Mouse (Mus musculus) spleen, adult 2 months (tissue): ENCODE data around the gene Necap2. TPM values are rescaled to one million over a fixed set of nuclear protein-coding genes. Genes with fewer than 3 reads are reported as not detected.

Source experiments
- DNase-seq, 2 experiments: peaks; one replicate each; pipeline versions ENCODE4 v3.0.0 to v3.0.0-alpha.2; 2012 to 2021; ENCODE audit warnings: low spot score in 2 of 2, low read depth in 1 of 2
- H3K27ac ChIP-seq: fragments of 200-500 bp; 2 replicates; pipeline ENCODE4 v1.5.1; 2012; ENCODE audit warnings: low read length, inconsistent platforms; ENCODE audit not compliant: insufficient read depth
- H3K27me3 ChIP-seq: fragments of 200-500 bp; 2 replicates; pipeline ENCODE4 v1.6.1; 2012; ENCODE audit warnings: mild to moderate bottlenecking, moderate library complexity, low read length, inconsistent platforms; ENCODE audit not compliant: control insufficient read depth, insufficient read depth
- H3K36me3 ChIP-seq: fragments of 200-500 bp; 2 replicates; pipeline ENCODE4 v1.6.1; 2012; ENCODE audit warnings: mild to moderate bottlenecking, low read length, inconsistent platforms; ENCODE audit not compliant: control insufficient read depth, insufficient read depth
- H3K4me1 ChIP-seq: fragments of 200-500 bp; 2 replicates; pipeline ENCODE4 v1.6.1; 2011; ENCODE audit warnings: inconsistent platforms; ENCODE audit not compliant: control insufficient read depth, insufficient read depth, insufficient read length
- H3K4me3 ChIP-seq: fragments of 200-500 bp; 2 replicates; pipeline ENCODE4 v1.5.1; 2011; ENCODE audit warnings: mild to moderate bottlenecking, inconsistent platforms; ENCODE audit not compliant: insufficient read depth, insufficient read length; ENCODE audit errors: extremely low read depth
- CTCF ChIP-seq: fragments of 200-500 bp; IDR thresholded peaks from 2 replicates; pipeline ENCODE4 v1.5.1; 2011; ENCODE audit warnings: mild to moderate bottlenecking, inconsistent platforms; ENCODE audit not compliant: insufficient read depth, insufficient read length, insufficient replicate concordance; ENCODE audit errors: extremely low read depth
- POLR2A ChIP-seq: fragments of 200-500 bp; IDR thresholded peaks from 2 replicates; pipeline ENCODE4 v1.6.1; 2011; ENCODE audit warnings: low read depth, low read length, inconsistent platforms
- WGBS: fragments of 180-500 bp; shearing (Covaris S2); methylation state at CpG from one replicate; pipeline ENCODE4 v1.1.7; 2018; 5-methylcytosine and 5-hydroxymethylcytosine counted together
- polyA plus RNA-seq: library from polyadenylated mRNA; depleted of rRNA; stranded (reverse); fragments of >200 nt; gene quantifications from 2 replicates; pipeline ENCODE4 v1.2.3, GENCODE M21; 2012

The Necap2 gene
- polyA plus RNA-seq, 1 experiment = 71.3 TPM

DNA sequence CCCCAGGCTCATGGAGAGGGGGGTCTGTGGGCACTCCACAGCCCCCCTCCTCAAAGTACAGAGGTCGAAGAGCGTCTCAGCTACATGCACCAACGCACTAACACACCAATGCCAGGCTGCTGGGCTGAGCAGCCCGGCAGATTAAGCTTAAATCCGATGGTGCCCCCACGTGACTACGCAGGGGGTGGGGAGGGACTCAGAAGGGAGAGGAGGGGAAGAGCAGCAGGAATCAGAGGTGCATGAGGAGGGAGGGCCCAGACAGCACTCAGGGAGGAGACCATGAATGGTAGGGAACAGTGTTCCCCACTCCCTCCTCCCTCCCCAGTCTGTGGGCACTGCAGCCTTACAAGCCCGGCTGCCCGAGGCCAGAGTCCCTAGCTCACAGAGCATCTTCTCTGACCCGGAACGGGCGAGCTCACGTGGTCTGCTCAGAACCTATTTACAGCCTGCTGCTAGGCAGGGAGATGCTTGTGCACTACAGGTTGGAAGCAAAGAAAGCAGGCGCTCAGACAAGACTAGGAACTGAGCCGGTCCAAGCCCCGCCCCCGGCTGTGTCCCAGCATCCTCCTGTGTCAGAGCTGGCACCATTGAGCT, 24.5 kb downstream of the Necap2 start:
- Histone ChIP-seq H3K4me1 (no peaks in the 10 kb centered on the region), H3K4me3 (no peak overlapping the region), H3K27me3 (no peaks in the 10 kb centered on the region), H3K27ac (no peak overlapping the region), H3K36me3 (no peaks in the 10 kb centered on the region)
- TF ChIP-seq CTCF (no peak), POLR2A (no peak)
- DNase-seq = no peak
- 83% methylated on average over 17 of the region's 17 CpGs for WGBS

DNA sequence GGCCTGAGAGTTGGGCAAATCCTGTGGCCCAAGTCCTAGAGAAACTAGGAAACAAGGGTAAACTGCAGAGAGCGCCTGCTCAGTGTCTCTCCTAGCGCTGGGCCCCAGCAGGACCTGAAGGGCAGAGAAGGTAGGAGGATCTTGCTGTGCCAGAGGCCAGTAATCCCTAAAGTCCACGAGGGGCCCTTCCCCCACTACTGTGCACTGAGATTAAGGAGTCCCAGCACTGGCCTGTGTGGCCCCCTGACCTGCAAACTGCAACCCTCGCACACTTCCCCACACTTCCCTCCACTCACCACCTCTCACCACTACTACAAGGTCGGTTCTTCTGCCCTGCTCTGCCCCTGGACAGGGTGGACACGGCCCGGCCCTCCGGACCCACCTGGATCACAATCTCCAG, 25.0 kb downstream of the Necap2 start:
- Histone ChIP-seq H3K27me3 (no peaks in the 10 kb centered on the region), H3K27ac (no peak overlapping the region), H3K4me3 (no peak overlapping the region), H3K4me1 (no peaks in the 10 kb centered on the region), H3K36me3 (no peaks in the 10 kb centered on the region)
- TF ChIP-seq CTCF (no peak), POLR2A (no peak)
- WGBS = 83% methylated on average over 8 of the region's 8 CpGs
- DNase-seq = no peak

DNA sequence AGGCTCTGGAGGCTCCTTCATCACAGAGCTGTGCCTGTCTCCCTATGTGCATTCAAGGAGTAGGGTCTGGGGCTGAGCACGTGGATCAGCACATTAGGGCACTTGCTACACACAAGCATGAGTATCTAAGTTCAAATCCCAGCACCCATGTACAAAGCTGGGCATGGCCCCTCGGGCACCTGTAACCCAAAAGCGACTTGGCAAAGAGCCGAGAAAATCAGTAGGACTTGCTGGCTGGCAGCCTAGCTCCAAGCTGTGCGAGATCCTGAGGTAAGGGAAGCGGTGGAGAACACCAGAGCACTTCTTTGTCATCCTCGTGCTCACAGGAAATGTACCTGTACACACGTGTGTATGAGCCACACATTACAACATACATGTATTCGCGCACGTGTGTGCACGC, 25.7 kb downstream of the Necap2 start:
- Histone ChIP-seq H3K27ac (no peak overlapping the region), H3K36me3 (no peaks in the 10 kb centered on the region), H3K27me3 (no peaks in the 10 kb centered on the region), H3K4me3 (no peak overlapping the region), H3K4me1 (no peaks in the 10 kb centered on the region)
- no peak for TF ChIP-seq POLR2A
- no peak for TF ChIP-seq CTCF
- no peak for DNase-seq
- WGBS = 92% methylated on average over 12 of the region's 12 CpGs

DNA sequence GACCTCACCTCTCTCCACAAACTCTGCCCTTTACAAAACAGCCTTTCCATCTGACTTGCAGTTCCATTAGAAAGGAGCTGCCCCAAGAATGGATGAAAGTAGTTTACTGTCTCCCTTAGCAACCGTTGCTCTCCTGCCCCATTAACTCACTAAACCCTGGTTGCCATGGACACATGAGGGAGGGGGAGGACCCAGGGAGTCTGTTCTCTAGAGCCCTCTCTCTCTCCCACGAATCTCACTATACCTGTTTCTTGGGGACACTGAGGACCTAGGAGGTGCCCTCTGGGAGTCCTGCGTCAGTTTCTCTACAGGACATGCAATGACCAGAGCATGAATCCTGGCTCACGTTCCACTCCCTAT, 28.7 kb downstream of the Necap2 start:
- H3K4me1 ChIP-seq = no peaks in the 10 kb centered on the region
- H3K27ac ChIP-seq = no peak overlapping the region
- no peaks in the 10 kb centered on the region for H3K27me3 ChIP-seq
- 80% methylated on average over 4 of the region's 4 CpGs for WGBS
- TF ChIP-seq CTCF (no peak), POLR2A (no peak)
- H3K36me3 ChIP-seq = no peaks in the 10 kb centered on the region
- no peak overlapping the region for H3K4me3 ChIP-seq
- DNase-seq = no peak

DNA sequence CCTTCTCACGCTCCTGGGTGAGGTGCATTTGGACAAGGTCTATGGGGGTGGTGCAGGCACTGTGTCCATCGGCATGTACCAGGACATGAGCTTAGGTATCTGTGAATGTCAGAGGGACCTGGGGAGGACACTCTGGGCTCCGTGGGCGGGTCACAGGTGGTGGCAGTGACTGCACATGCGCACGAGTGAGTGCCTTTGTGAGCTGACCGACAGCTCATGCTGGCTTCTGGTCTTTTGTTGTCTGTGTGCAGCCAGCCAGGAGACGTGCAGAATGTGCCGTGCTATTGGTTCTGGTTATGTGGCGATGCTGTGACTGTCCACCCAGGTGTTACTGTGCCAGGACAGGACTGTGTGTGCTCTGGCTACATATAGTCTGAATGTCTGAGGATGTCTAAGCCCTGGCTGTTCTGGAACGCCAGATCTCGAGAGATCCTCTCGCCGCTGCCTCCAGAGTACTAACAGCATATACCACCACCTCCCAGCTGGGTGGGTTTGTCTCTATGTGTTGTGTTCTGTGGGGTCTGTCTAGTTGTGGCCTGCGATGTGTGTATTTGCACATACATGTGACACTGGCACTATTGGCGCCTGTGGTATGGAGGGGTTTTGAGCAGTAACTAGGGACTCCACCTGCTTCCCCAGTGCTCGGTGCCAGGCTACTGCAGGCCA, 29.2 kb downstream of the Necap2 start:
- Histone ChIP-seq H3K27ac (no peak overlapping the region), H3K4me1 (no peaks in the 10 kb centered on the region), H3K27me3 (no peaks in the 10 kb centered on the region), H3K4me3 (no peak overlapping the region), H3K36me3 (no peaks in the 10 kb centered on the region)
- TF ChIP-seq POLR2A = no peak
- TF ChIP-seq CTCF = no peak
- no peak for DNase-seq
- WGBS = 91% methylated on average over 17 of the region's 17 CpGs

DNA sequence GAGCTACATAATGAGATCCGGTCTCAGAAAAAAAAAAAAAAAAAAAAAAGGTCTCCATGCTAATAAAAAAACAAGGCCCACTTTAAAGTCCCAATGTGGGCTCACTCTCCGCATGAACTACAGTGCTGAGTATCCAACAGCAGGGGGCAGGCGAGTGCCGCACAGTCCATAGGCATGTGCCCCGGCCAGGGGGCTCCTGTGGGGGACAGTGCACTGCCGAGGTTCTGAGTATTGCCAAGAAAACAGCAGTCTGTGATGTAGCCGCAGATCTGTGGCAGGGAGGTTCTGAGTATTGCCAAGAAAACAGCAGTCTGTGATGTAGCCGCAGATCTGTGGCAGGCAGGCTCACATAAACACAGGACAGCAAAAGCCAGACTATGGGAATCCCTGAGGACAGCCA, 33.3 kb downstream of the Necap2 start:
- 22% methylated on average over 8 of the region's 8 CpGs for whole genome bisulfite sequencing
- DNase-seq = peak in 1 of 2 experiments; percentile 44
- Histone ChIP-seq H3K27ac (no peak overlapping the region), H3K4me3 (no peak overlapping the region), H3K36me3 (no peaks in the 10 kb centered on the region), H3K4me1 (no peaks in the 10 kb centered on the region), H3K27me3 (no peaks in the 10 kb centered on the region)
- TF ChIP-seq POLR2A = no peak
- peak; percentile 82 for TF ChIP-seq CTCF

DNA sequence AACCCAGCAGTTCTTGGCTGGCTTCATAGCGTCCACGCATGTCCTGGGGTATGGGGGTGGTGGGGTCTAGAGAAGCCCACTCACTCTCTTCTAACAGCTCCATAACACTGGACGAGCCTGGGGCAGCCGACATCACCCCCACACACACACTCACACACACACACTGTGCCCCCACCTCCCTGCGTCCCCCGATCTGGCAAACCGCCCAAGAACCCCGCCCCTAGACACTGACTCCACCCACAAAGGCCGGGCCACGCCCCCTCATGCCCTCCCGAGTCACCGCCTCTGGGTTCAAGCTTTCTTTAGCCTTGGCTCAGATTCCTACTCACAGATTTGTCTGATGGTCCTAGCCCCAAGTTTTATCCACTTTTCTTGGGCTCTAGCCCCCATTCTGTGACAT, 37.0 kb downstream of the Necap2 start:
- Histone ChIP-seq H3K4me1 (no peaks in the 10 kb centered on the region), H3K27me3 (no peaks in the 10 kb centered on the region), H3K27ac (no peak overlapping the region), H3K4me3 (no peak overlapping the region), H3K36me3 (no peaks in the 10 kb centered on the region)
- TF ChIP-seq POLR2A (no peak), CTCF (no peak)
- WGBS = 79% methylated on average over 12 of the region's 12 CpGs
- DNase-seq = no peak
